Mouse (Mus musculus): ENCODE results near the gene Ssr2. TPM values are rescaled to one million over a fixed set of nuclear protein-coding genes. Genes with fewer than 3 reads are reported as not detected.

The Ssr2 gene
- polyA plus RNA-seq, 1 experiment from 2014 or later, result 173 TPM

GRCm38 (mm10) chr3:88620992-88621536 lies 45.4 kb downstream of the Ssr2 start:
- H3K36me3 ChIP-seq, result peaks cover 12% of the 10 kb centered on the region

GRCm38 (mm10) chr3:88621537-88622112 lies 45.9 kb downstream of the Ssr2 start:
- Histone ChIP-seq H3K27me3 (replicated peaks) (no peaks in the 10 kb centered on the region), H3K4me2 (peak overlapping the region; percentile 73), H3K9ac (peak overlapping the region; percentile 98), H3K4me3 (peak overlapping the region; percentile 93), H3K4me1 (peaks cover 81% of the 10 kb centered on the region), H3K9me3 (no peaks in the 10 kb centered on the region), H3K36me3 (peaks cover 15% of the 10 kb centered on the region), H3K27ac (replicated peaks) (peak overlapping the region; percentile 99)
- no peak for ATAC-seq (ENCODE audit: extremely low read depth, insufficient number of reproducible peaks, low FRiP score, low TSS enrichment)
- WGBS, result under 1% methylated on average over 36 of the region's 36 CpGs

More at GRCm38 (mm10) chr3:88620992-88621536, 45.4 kb downstream of the Ssr2 start:
- H3K27ac ChIP-seq (replicated peaks), result peak overlapping the region; percentile 99
- WGBS, result under 1% methylated on average over 64 of the region's 64 CpGs
- H3K27me3 ChIP-seq (replicated peaks), result no peaks in the 10 kb centered on the region
- H3K4me1 ChIP-seq, result peaks cover 81% of the 10 kb centered on the region
- peak overlapping the region; percentile 93 for H3K4me3 ChIP-seq
- H3K4me2 ChIP-seq, result peak overlapping the region; percentile 73
- peak; percentile 60 for ATAC-seq (ENCODE audit: extremely low read depth, insufficient number of reproducible peaks, low FRiP score, low TSS enrichment)
- H3K9me3 ChIP-seq, result no peaks in the 10 kb centered on the region
- H3K9ac ChIP-seq, result peak overlapping the region; percentile 98

- no peaks in the 10 kb centered on the region for H3K27me3 ChIP-seq (replicated peaks)
- H3K9ac ChIP-seq, result peak overlapping the region; percentile 98
- H3K27ac ChIP-seq (replicated peaks), result peak overlapping the region; percentile 99
- H3K36me3 ChIP-seq, result peaks cover 15% of the 10 kb centered on the region
- H3K9me3 ChIP-seq, result no peaks in the 10 kb centered on the region
- no peak for ATAC-seq (ENCODE audit: extremely low read depth, insufficient number of reproducible peaks, low FRiP score, low TSS enrichment)
- peaks cover 81% of the 10 kb centered on the region for H3K4me1 ChIP-seq
- under 1% methylated on average over 24 of the region's 24 CpGs for WGBS
- peak overlapping the region; percentile 73 for H3K4me2 ChIP-seq
- peak overlapping the region; percentile 93 for H3K4me3 ChIP-seq
Observed at GRCm38 (mm10) chr3:88622113-88622940, 46.7 kb downstream of the Ssr2 start.

GRCm38 (mm10) chr3:88622941-88623345 lies 47.3 kb downstream of the Ssr2 start:
- Histone ChIP-seq H3K4me1 (peaks cover 82% of the 10 kb centered on the region), H3K9ac (peak overlapping the region; percentile 98), H3K4me3 (peak overlapping the region; percentile 93), H3K36me3 (peaks cover 19% of the 10 kb centered on the region), H3K4me2 (peak overlapping the region; percentile 73), H3K27ac (replicated peaks) (peak overlapping the region; percentile 99), H3K9me3 (no peaks in the 10 kb centered on the region), H3K27me3 (replicated peaks) (no peaks in the 10 kb centered on the region)
- ATAC-seq (ENCODE audit: extremely low read depth, insufficient number of reproducible peaks, low FRiP score, low TSS enrichment), result no peak
- WGBS, result 1% methylated on average over 6 of the region's 6 CpGs

- H3K36me3 ChIP-seq, result peaks cover 22% of the 10 kb centered on the region
- WGBS, result 4% methylated on average over 15 of the region's 15 CpGs
- peak overlapping the region; percentile 99 for H3K27ac ChIP-seq (replicated peaks)
- H3K4me3 ChIP-seq, result peak overlapping the region; percentile 93
- peak overlapping the region; percentile 98 for H3K9ac ChIP-seq
- H3K9me3 ChIP-seq, result no peaks in the 10 kb centered on the region
- peak overlapping the region; percentile 73 for H3K4me2 ChIP-seq
- peaks cover 82% of the 10 kb centered on the region for H3K4me1 ChIP-seq
- H3K27me3 ChIP-seq (replicated peaks), result no peaks in the 10 kb centered on the region
- no peak for ATAC-seq (ENCODE audit: extremely low read depth, insufficient number of reproducible peaks, low FRiP score, low TSS enrichment)
Observed at GRCm38 (mm10) chr3:88623346-88624135, 47.9 kb downstream of the Ssr2 start.

GRCm38 (mm10) chr3:88624324-88624723 lies 48.6 kb downstream of the Ssr2 start:
- H3K4me2 ChIP-seq, result peak overlapping the region; percentile 73
- peak overlapping the region; percentile 99 for H3K27ac ChIP-seq (replicated peaks)
- H3K4me1 ChIP-seq, result peaks cover 82% of the 10 kb centered on the region
- 37% methylated on average over 4 of the region's 4 CpGs for WGBS
- H3K27me3 ChIP-seq (replicated peaks), result no peaks in the 10 kb centered on the region
- H3K9ac ChIP-seq, result peak overlapping the region; percentile 98
- no peak for ATAC-seq (ENCODE audit: extremely low read depth, insufficient number of reproducible peaks, low FRiP score, low TSS enrichment)
- no peaks in the 10 kb centered on the region for H3K9me3 ChIP-seq
- peak overlapping the region; percentile 93 for H3K4me3 ChIP-seq
- peaks cover 26% of the 10 kb centered on the region for H3K36me3 ChIP-seq

GRCm38 (mm10) chr3:88624951-88625350 lies 49.3 kb downstream of the Ssr2 start:
- peaks cover 82% of the 10 kb centered on the region for H3K4me1 ChIP-seq
- peak overlapping the region; percentile 93 for H3K4me3 ChIP-seq
- peak overlapping the region; percentile 99 for H3K27ac ChIP-seq (replicated peaks)
- 26% methylated on average over 2 of the region's 2 CpGs for WGBS
- no peaks in the 10 kb centered on the region for H3K9me3 ChIP-seq
- H3K36me3 ChIP-seq, result peaks cover 33% of the 10 kb centered on the region
- peak overlapping the region; percentile 98 for H3K9ac ChIP-seq
- peak overlapping the region; percentile 73 for H3K4me2 ChIP-seq
- no peak for ATAC-seq (ENCODE audit: extremely low read depth, insufficient number of reproducible peaks, low FRiP score, low TSS enrichment)
- no peaks in the 10 kb centered on the region for H3K27me3 ChIP-seq (replicated peaks)

- no peaks in the 10 kb centered on the region for H3K27me3 ChIP-seq (replicated peaks)
- 0 out of 2 replicates have a peak overlapping the region, but pooled peaks have one; percentile 73 for H3K4me2 ChIP-seq
- H3K27ac ChIP-seq (replicated peaks), result peak overlapping the region; percentile 38; the same call in 1 of the 2 replicates
- H3K9me3 ChIP-seq, result no peaks in the 10 kb centered on the region
- no peak for ATAC-seq (ENCODE audit: extremely low read depth, insufficient number of reproducible peaks, low FRiP score, low TSS enrichment)
- H3K36me3 ChIP-seq, result peaks cover 38% of the 10 kb centered on the region
- 84% methylated on average over 7 of the region's 7 CpGs for WGBS
- peaks cover 82% of the 10 kb centered on the region for H3K4me1 ChIP-seq
- H3K9ac ChIP-seq, result peak overlapping the region; percentile 51; the same call in 1 of the 2 replicates
- H3K4me3 ChIP-seq, result no peak overlapping the region; the same call in 1 of the 2 replicates
Observed at GRCm38 (mm10) chr3:88625531-88625930, 49.9 kb downstream of the Ssr2 start.

- Histone ChIP-seq H3K27me3 (replicated peaks) (no peaks in the 10 kb centered on the region), H3K4me1 (peaks cover 87% of the 10 kb centered on the region), H3K4me3 (no peak overlapping the region), H3K9ac (peak overlapping the region; percentile 51; the same call in 1 of the 2 replicates), H3K4me2 (peak overlapping the region; percentile 20), H3K27ac (replicated peaks) (0 out of 2 replicates have a peak overlapping the region, but pooled peaks have one; percentile 38), H3K36me3 (peaks cover 46% of the 10 kb centered on the region), H3K9me3 (no peaks in the 10 kb centered on the region)
- ATAC-seq (ENCODE audit: extremely low read depth, insufficient number of reproducible peaks, low FRiP score, low TSS enrichment), result no peak
- WGBS, result 42% methylated on average over 7 of the region's 7 CpGs
Observed at GRCm38 (mm10) chr3:88626316-88626715, 50.6 kb downstream of the Ssr2 start.

- 0 out of 2 replicates have a peak overlapping the region, but pooled peaks have one; percentile 2 for H3K27ac ChIP-seq (replicated peaks)
- WGBS, result 20% methylated on average over 4 of the region's 4 CpGs
- H3K36me3 ChIP-seq, result peaks cover 54% of the 10 kb centered on the region
Observed at GRCm38 (mm10) chr3:88627114-88627513, 51.4 kb downstream of the Ssr2 start.

More at GRCm38 (mm10) chr3:88627114-88627513, 51.4 kb downstream of the Ssr2 start:
- H3K4me2 ChIP-seq, result 0 out of 2 replicates have a peak overlapping the region, but pooled peaks have one; percentile 20
- H3K4me3 ChIP-seq, result no peak overlapping the region
- peaks cover 95% of the 10 kb centered on the region for H3K4me1 ChIP-seq
- no peaks in the 10 kb centered on the region for H3K9me3 ChIP-seq
- ATAC-seq (ENCODE audit: extremely low read depth, insufficient number of reproducible peaks, low FRiP score, low TSS enrichment), result no peak
- no peaks in the 10 kb centered on the region for H3K27me3 ChIP-seq (replicated peaks)
- 0 out of 2 replicates have a peak overlapping the region, but pooled peaks have one; percentile 51 for H3K9ac ChIP-seq

Measured in heart, embryonic 13.5 days (tissue).